Mouse (Mus musculus) thymus, adult 2 months (tissue): ENCODE measurements around the gene Ibtk. TPM values are rescaled to one million over a fixed set of nuclear protein-coding genes. Genes with fewer than 3 reads are reported as not detected.
A peak's percentile ranks its signal among the peaks of the same experiment; 100 is the strongest.

Source experiments
- DNase-seq: peaks from one replicate; pipeline ENCODE4 v3.0.0; 2021
- H3K27ac ChIP-seq: fragments of 200-500 bp; 2 replicates; pipeline ENCODE4 v1.5.1; 2012; ENCODE audit warnings: low read length, control low read depth; ENCODE audit not compliant: control insufficient read depth, insufficient read depth
- H3K27me3 ChIP-seq: fragments of 200-500 bp; 2 replicates; pipeline ENCODE4 v1.6.1; 2012; ENCODE audit warnings: mild to moderate bottlenecking, low read length, moderate library complexity, mixed read lengths; ENCODE audit not compliant: control insufficient read depth, insufficient read depth
- H3K36me3 ChIP-seq: fragments of 200-500 bp; 2 replicates; pipeline ENCODE4 v1.6.1; 2012; ENCODE audit warnings: mild to moderate bottlenecking, low read length, moderate library complexity; ENCODE audit not compliant: control insufficient read depth, insufficient read depth
- H3K4me1 ChIP-seq: fragments of 200-500 bp; replicated peaks from 2 replicates; pipeline ENCODE4 v1.6.1; 2012; ENCODE audit warnings: low read length; ENCODE audit not compliant: control insufficient read depth, insufficient read depth
- H3K4me3 ChIP-seq: fragments of 200-500 bp; 2 replicates; pipeline ENCODE4 v1.5.1; 2012; ENCODE audit warnings: mild to moderate bottlenecking, low read length, control low read depth, moderate library complexity; ENCODE audit not compliant: control insufficient read depth, insufficient read depth
- CTCF ChIP-seq: fragments of 200-500 bp; IDR thresholded peaks from 2 replicates; pipeline ENCODE4 v1.5.1; 2012; ENCODE audit warnings: mild to moderate bottlenecking, control low read depth, low read length, moderate library complexity, borderline replicate concordance; ENCODE audit not compliant: control insufficient read depth, poor library complexity, insufficient read depth; ENCODE audit errors: extremely low read depth
- POLR2A ChIP-seq: fragments of 200-500 bp; IDR thresholded peaks from 2 replicates; pipeline ENCODE4 v1.6.1; 2012; ENCODE audit warnings: mild to moderate bottlenecking, low read length, control low read depth, moderate library complexity; ENCODE audit not compliant: control insufficient read depth, poor library complexity, insufficient read depth; ENCODE audit errors: extremely low read depth
- WGBS: fragments of 180-500 bp; shearing (Covaris S2); methylation state at CpG from one replicate; pipeline ENCODE4 v1.1.7; 2018; 5-methylcytosine and 5-hydroxymethylcytosine counted together
- polyA plus RNA-seq: library from polyadenylated mRNA; depleted of rRNA; stranded (reverse); fragments of >200 nt; gene quantifications from 2 replicates; pipeline ENCODE4 v1.2.3, GENCODE M21; 2012

Gene Ibtk
- polyA plus RNA-seq, 1 experiment, result 5.8 TPM

DNA sequence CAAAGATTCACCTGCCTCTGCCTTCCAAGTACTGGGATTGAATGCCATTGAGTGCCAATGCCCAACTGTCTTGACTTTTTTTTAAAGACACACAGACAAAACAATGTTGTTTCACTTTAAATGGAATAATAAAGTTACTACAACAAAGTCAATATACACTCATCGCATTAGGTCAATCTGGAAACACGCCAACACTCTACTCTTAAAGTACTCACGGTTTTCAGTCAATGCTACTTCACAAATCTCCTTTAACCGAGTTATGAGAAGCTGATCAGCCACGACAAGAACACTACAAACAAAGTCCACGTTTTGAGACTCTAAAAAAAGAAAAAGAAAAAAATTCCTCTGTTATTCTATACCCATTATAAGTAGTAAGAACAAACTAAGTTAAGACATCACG lies 31.8 kb downstream of the Ibtk start:
- no peak for DNase-seq
- H3K36me3 ChIP-seq, result peaks cover 85% of the 10 kb centered on the region
- H3K4me3 ChIP-seq, result no peak overlapping the region
- no peak overlapping the region for H3K27ac ChIP-seq
- 97% methylated on average over 7 of the region's 7 CpGs for WGBS
- no peaks in the 10 kb centered on the region for H3K27me3 ChIP-seq
- no peak for TF ChIP-seq CTCF
- TF ChIP-seq POLR2A, result no peak
- no peaks in the 10 kb centered on the region for H3K4me1 ChIP-seq

DNA sequence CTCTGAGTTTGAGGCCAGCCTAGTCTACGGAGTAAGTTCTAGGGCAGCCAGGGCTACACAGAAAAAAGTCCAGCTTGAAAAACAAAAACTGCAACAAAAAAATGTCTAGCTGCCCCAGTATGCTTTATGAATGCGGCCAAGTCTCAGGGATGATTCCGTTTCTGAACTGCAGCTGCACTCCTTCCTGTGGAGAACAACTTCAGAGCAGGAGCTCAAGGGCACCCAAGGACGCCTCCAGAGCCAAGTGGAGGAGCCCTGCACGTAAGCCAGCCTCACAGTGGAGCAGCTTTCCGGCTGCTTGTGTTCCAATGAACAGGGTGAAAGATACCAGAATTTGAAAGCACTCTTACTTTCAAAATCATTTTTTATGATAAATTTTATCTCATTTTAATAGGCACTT lies 41.8 kb downstream of the Ibtk start:
- WGBS, result 96% methylated on average over 6 of the region's 6 CpGs
- TF ChIP-seq CTCF, result no peak
- no peak for TF ChIP-seq POLR2A
- no peak for DNase-seq
- H3K36me3 ChIP-seq, result peaks cover 77% of the 10 kb centered on the region
- no peak overlapping the region for H3K27ac ChIP-seq
- H3K27me3 ChIP-seq, result no peaks in the 10 kb centered on the region
- H3K4me3 ChIP-seq, result no peak overlapping the region
- no peaks in the 10 kb centered on the region for H3K4me1 ChIP-seq

DNA sequence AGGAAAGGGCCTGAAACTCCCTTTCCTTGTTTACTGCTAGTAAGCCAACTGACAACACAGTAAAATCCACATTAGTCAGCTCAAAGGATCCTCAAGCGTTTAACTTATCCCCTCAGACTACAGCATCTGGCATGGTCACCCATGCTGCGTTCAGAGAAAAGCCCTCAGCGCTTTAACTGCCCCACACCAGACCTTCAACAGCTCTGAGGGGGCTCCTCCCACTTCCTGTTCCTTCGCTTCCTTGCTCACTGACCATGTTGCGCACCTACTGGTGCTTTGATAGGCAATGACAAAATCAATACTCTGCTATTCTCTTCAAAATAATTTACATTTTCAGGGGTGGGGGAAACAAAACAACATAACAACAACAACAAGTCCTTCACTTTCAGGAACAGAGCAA lies 47.2 kb downstream of the Ibtk start:
- DNase-seq, result no peak
- WGBS, result 96% methylated on average over 5 of the region's 5 CpGs
- H3K27me3 ChIP-seq, result no peaks in the 10 kb centered on the region
- H3K36me3 ChIP-seq, result peaks cover 65% of the 10 kb centered on the region
- H3K4me1 ChIP-seq, result no peaks in the 10 kb centered on the region
- no peak for TF ChIP-seq CTCF
- TF ChIP-seq POLR2A, result no peak
- no peak overlapping the region for H3K4me3 ChIP-seq
- no peak overlapping the region for H3K27ac ChIP-seq

DNA sequence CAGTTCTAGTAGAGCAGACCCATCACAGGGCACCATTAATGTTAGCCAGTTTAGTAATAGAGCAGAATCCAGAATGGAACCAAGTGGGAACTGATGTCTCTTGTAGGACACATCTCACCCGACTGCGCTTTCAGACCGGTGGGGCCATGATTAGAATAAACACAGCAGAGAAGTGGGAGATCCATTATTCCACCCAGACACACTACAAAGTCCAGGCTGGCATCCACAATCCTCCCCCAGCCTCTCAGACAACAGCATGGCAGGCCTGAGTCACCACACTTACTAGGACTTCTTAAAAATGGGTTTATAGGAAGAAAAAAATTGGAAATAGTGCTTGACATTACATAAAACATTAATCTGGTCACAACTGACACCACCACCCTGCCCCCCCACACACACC lies 53.5 kb downstream of the Ibtk start:
- Histone ChIP-seq H3K4me1 (no peaks in the 10 kb centered on the region), H3K27me3 (no peaks in the 10 kb centered on the region), H3K27ac (no peak overlapping the region), H3K4me3 (no peak overlapping the region), H3K36me3 (peaks cover 25% of the 10 kb centered on the region)
- WGBS, result 97% methylated on average over 3 of the region's 3 CpGs
- TF ChIP-seq CTCF, result no peak
- no peak for TF ChIP-seq POLR2A
- no peak for DNase-seq

DNA sequence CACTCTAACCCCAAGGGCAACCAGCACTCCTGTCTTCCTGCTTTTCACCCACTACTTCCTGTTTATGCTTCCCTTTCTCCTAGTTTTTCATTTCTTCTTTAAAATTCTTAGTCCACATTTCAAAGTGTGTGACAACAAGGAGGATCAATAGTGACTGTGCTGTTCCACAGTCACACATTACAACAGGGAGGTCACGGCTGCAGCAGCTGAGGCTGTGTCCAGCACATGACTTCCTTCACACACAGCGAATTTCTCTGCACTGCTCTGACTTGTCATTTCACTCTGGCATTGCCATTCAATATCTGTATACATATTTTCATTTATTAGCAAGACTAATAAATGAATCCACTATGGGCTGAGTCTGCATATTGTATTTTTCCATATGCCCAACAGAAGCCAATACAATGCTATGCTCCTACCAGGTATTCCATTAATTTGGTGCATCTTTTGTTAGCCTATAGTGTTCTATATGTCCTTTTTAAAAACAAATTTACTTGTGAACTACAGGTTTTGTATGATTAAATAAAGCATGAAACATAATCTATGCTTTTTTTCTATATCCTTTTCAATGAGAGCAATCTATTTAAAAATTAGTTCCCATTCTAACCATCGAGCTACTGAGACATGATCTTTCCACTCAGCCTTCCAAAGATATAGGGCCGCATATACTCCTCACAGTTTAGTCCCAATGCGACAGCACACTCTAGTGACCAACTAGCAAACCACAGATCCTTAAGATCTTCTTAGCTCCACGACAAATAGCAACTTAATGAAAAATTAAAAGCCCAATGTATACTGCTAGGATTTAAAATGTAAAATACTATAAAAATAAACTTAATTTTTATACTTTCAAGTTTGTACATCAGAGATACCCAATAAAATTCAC lies 55.7 kb downstream of the Ibtk start:
- no peak overlapping the region for H3K27ac ChIP-seq
- TF ChIP-seq POLR2A (no peak), CTCF (no peak)
- peaks cover 41% of the 10 kb centered on the region for H3K36me3 ChIP-seq
- no peak overlapping the region for H3K4me3 ChIP-seq
- H3K27me3 ChIP-seq, result no peaks in the 10 kb centered on the region
- 83% methylated on average over 6 of the region's 6 CpGs for WGBS
- no peak for DNase-seq
- H3K4me1 ChIP-seq, result no peaks in the 10 kb centered on the region

DNA sequence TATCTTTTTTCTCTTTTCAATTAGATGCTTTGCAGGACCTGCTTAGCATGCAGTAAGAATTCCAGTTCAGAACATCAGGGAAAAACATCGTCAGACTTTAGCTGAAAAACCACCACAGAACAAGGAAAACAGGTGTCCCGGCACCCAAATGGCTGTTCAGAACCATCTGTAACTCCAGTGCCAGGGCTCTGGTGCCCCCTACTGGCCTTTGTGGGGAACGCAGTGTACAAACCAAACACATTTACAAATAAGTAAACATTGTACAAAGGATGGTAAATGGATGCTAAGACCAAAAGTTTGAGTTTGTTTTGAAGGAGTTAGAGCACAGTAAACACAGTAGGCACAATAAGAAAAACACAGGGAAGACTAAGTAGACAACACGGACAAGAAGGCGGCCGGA lies 64.1 kb downstream of the Ibtk start:
- peak; percentile 32 for DNase-seq
- Histone ChIP-seq H3K36me3 (peaks cover 14% of the 10 kb centered on the region), H3K4me1 (no peaks in the 10 kb centered on the region), H3K4me3 (no peak overlapping the region), H3K27ac (no peak overlapping the region), H3K27me3 (no peaks in the 10 kb centered on the region)
- WGBS, result 94% methylated on average over 6 of the region's 6 CpGs
- no peak for TF ChIP-seq POLR2A
- TF ChIP-seq CTCF, result no peak
